Mouse (Mus musculus): ENCODE results near the gene B230219D22Rik. TPM values are rescaled to one million over a fixed set of nuclear protein-coding genes. Genes with fewer than 3 reads are reported as not detected.
A peak's percentile ranks its signal among the peaks of the same experiment; 100 is the strongest.

The B230219D22Rik gene
- polyA plus RNA-seq (2015; fragmentation: Nextera tagmentation; extraction: Ambion mirVana) = 82.3 and 82.9 TPM in 2 replicates

GRCm38 (mm10) chr13:55692535-55693242 lies at the start of gene B230219D22Rik:
TSS of gene B230219D22Rik (plus strand) at chr13:55693124.
- H3K27me3 ChIP-seq (replicated peaks) = no peaks in the 10 kb centered on the region
- no peaks in the 10 kb centered on the region for H3K9me3 ChIP-seq
- 2% methylated on average over 46 of the region's 51 CpGs for WGBS
- peaks cover 29% of the 10 kb centered on the region for H3K4me1 ChIP-seq
- H3K9ac ChIP-seq = peak within 1 kb of the TSS; percentile 98
- peak within 1 kb of the TSS; percentile 97 for H3K4me3 ChIP-seq
- H3K27ac ChIP-seq = peak within 1 kb of the TSS; percentile 98
- peak within 1 kb of the TSS; percentile 73 for H3K4me2 ChIP-seq
- ATAC-seq (replicated peaks) = peak; percentile 97
- no peaks in the 10 kb centered on the region for H3K36me3 ChIP-seq (replicated peaks)

GRCm38 (mm10) chr13:55644525-55644924 lies 48.4 kb upstream of the B230219D22Rik start:
- Histone ChIP-seq H3K4me2 (no peak overlapping the region), H3K4me1 (no peaks in the 10 kb centered on the region), H3K36me3 (replicated peaks) (peaks cover 53% of the 10 kb centered on the region), H3K4me3 (no peak overlapping the region), H3K9ac (no peak overlapping the region), H3K9me3 (no peaks in the 10 kb centered on the region), H3K27me3 (replicated peaks) (no peaks in the 10 kb centered on the region), H3K27ac (no peak overlapping the region)
- ATAC-seq (replicated peaks) = no peak
- WGBS = 89% methylated on average over 2 of the region's 2 CpGs

GRCm38 (mm10) chr13:55650098-55650497 lies 42.8 kb upstream of the B230219D22Rik start:
- Histone ChIP-seq H3K27me3 (replicated peaks) (no peaks in the 10 kb centered on the region), H3K27ac (no peak overlapping the region), H3K4me1 (no peaks in the 10 kb centered on the region), H3K4me2 (no peak overlapping the region), H3K9ac (no peak overlapping the region), H3K9me3 (no peaks in the 10 kb centered on the region), H3K4me3 (no peak overlapping the region), H3K36me3 (replicated peaks) (peaks cover 89% of the 10 kb centered on the region)
- no peak for ATAC-seq (replicated peaks)
- WGBS = 87% methylated on average over 12 of the region's 12 CpGs

GRCm38 (mm10) chr13:55650980-55651379 lies 41.9 kb upstream of the B230219D22Rik start:
- H3K4me3 ChIP-seq = no peak overlapping the region
- H3K9me3 ChIP-seq = no peaks in the 10 kb centered on the region
- ATAC-seq (replicated peaks) = no peak
- no peaks in the 10 kb centered on the region for H3K4me1 ChIP-seq
- 94% methylated on average over 6 of the region's 6 CpGs for WGBS
- H3K27me3 ChIP-seq (replicated peaks) = no peaks in the 10 kb centered on the region
- no peak overlapping the region for H3K9ac ChIP-seq
- no peak overlapping the region for H3K4me2 ChIP-seq
- H3K27ac ChIP-seq = no peak overlapping the region
- peaks cover 90% of the 10 kb centered on the region for H3K36me3 ChIP-seq (replicated peaks)

GRCm38 (mm10) chr13:55668550-55668949 lies 24.4 kb upstream of the B230219D22Rik start:
- no peak overlapping the region for H3K4me3 ChIP-seq
- WGBS = 84% methylated on average over 6 of the region's 6 CpGs
- H3K36me3 ChIP-seq (replicated peaks) = peaks cover 81% of the 10 kb centered on the region
- H3K9ac ChIP-seq = no peak overlapping the region
- no peak overlapping the region for H3K4me2 ChIP-seq
- H3K27ac ChIP-seq = no peak overlapping the region
- H3K27me3 ChIP-seq (replicated peaks) = no peaks in the 10 kb centered on the region
- no peaks in the 10 kb centered on the region for H3K4me1 ChIP-seq
- H3K9me3 ChIP-seq = no peaks in the 10 kb centered on the region
- no peak for ATAC-seq (replicated peaks)

- 91% methylated on average over 6 of the region's 6 CpGs for WGBS
- Histone ChIP-seq H3K9ac (no peak overlapping the region), H3K4me3 (no peak overlapping the region)
Observed at GRCm38 (mm10) chr13:55672711-55673110, 20.2 kb upstream of the B230219D22Rik start.

GRCm38 (mm10) chr13:55677364-55677763 lies 15.6 kb upstream of the B230219D22Rik start:
- no peak overlapping the region for H3K4me3 ChIP-seq
- no peak overlapping the region for H3K27ac ChIP-seq
- H3K9ac ChIP-seq = no peak overlapping the region
- WGBS = 93% methylated on average over 8 of the region's 8 CpGs
- H3K27me3 ChIP-seq (replicated peaks) = no peaks in the 10 kb centered on the region
- peaks cover 70% of the 10 kb centered on the region for H3K36me3 ChIP-seq (replicated peaks)
- no peak overlapping the region for H3K4me2 ChIP-seq
- no peak for ATAC-seq (replicated peaks)
- no peaks in the 10 kb centered on the region for H3K4me1 ChIP-seq
- H3K9me3 ChIP-seq = no peaks in the 10 kb centered on the region

More at GRCm38 (mm10) chr13:55672711-55673110, 20.2 kb upstream of the B230219D22Rik start:
- no peaks in the 10 kb centered on the region for H3K4me1 ChIP-seq
- no peak for ATAC-seq (replicated peaks)
- no peak overlapping the region for H3K27ac ChIP-seq
- H3K9me3 ChIP-seq = no peaks in the 10 kb centered on the region
- H3K27me3 ChIP-seq (replicated peaks) = no peaks in the 10 kb centered on the region
- peaks cover 76% of the 10 kb centered on the region for H3K36me3 ChIP-seq (replicated peaks)
- no peak overlapping the region for H3K4me2 ChIP-seq

GRCm38 (mm10) chr13:55682201-55682600 lies 10.7 kb upstream of the B230219D22Rik start:
- H3K9me3 ChIP-seq = no peaks in the 10 kb centered on the region
- no peaks in the 10 kb centered on the region for H3K4me1 ChIP-seq
- H3K27me3 ChIP-seq (replicated peaks) = no peaks in the 10 kb centered on the region
- no peak overlapping the region for H3K4me2 ChIP-seq
- H3K9ac ChIP-seq = no peak overlapping the region
- WGBS = 93% methylated on average over 9 of the region's 9 CpGs
- H3K36me3 ChIP-seq (replicated peaks) = peaks cover 34% of the 10 kb centered on the region
- no peak for ATAC-seq (replicated peaks)
- H3K27ac ChIP-seq = no peak overlapping the region
- no peak overlapping the region for H3K4me3 ChIP-seq

- H3K4me2 ChIP-seq = no peak overlapping the region
- H3K27ac ChIP-seq = no peak overlapping the region
- no peaks in the 10 kb centered on the region for H3K9me3 ChIP-seq
- no peak overlapping the region for H3K4me3 ChIP-seq
- ATAC-seq (replicated peaks) = no peak
- no peaks in the 10 kb centered on the region for H3K4me1 ChIP-seq
- peaks cover 22% of the 10 kb centered on the region for H3K36me3 ChIP-seq (replicated peaks)
- WGBS = 94% methylated on average over 3 of the region's 3 CpGs
- H3K9ac ChIP-seq = no peak overlapping the region
- no peaks in the 10 kb centered on the region for H3K27me3 ChIP-seq (replicated peaks)
Observed at GRCm38 (mm10) chr13:55683581-55683980, 9.3 kb upstream of the B230219D22Rik start.

GRCm38 (mm10) chr13:55686107-55686633 lies 6.8 kb upstream of the B230219D22Rik start:
- Histone ChIP-seq H3K9me3 (no peaks in the 10 kb centered on the region), H3K27me3 (replicated peaks) (no peaks in the 10 kb centered on the region), H3K27ac (0 out of 2 replicates have a peak overlapping the region, but pooled peaks have one; percentile 38), H3K9ac (peak overlapping the region; percentile 14; the same call in 1 of the 2 replicates), H3K4me1 (no peaks in the 10 kb centered on the region), H3K4me2 (no peak overlapping the region), H3K4me3 (no peak overlapping the region), H3K36me3 (replicated peaks) (0 out of 2 replicates have a peak, but pooled peaks cover 6% of the 10 kb centered on the region)
- ATAC-seq (replicated peaks) = peak; percentile 73; the same call in 1 of the 2 replicates
- WGBS = 67% methylated on average over 9 of the region's 9 CpGs

- no peak for ATAC-seq (replicated peaks)
- no peak overlapping the region for H3K27ac ChIP-seq
Observed at GRCm38 (mm10) chr13:55687927-55688602, 4.9 kb upstream of the B230219D22Rik start.

GRCm38 (mm10) chr13:55693243-55693721 lies 358 bp downstream of the B230219D22Rik start:
- no peaks in the 10 kb centered on the region for H3K9me3 ChIP-seq
- peak overlapping the region; percentile 73 for H3K4me2 ChIP-seq
- ATAC-seq (replicated peaks) = peak; percentile 85
- WGBS = under 1% methylated on average over 41 of the region's 70 CpGs
- H3K27ac ChIP-seq = peak overlapping the region; percentile 98
- no peaks in the 10 kb centered on the region for H3K36me3 ChIP-seq (replicated peaks)
- peaks cover 29% of the 10 kb centered on the region for H3K4me1 ChIP-seq
- peak overlapping the region; percentile 97 for H3K4me3 ChIP-seq
- H3K9ac ChIP-seq = peak overlapping the region; percentile 98
- H3K27me3 ChIP-seq (replicated peaks) = no peaks in the 10 kb centered on the region

More at GRCm38 (mm10) chr13:55687927-55688602, 4.9 kb upstream of the B230219D22Rik start:
- H3K4me3 ChIP-seq = no peak overlapping the region
- H3K4me2 ChIP-seq = no peak overlapping the region
- no peaks in the 10 kb centered on the region for H3K27me3 ChIP-seq (replicated peaks)
- no peak overlapping the region for H3K9ac ChIP-seq
- no peaks in the 10 kb centered on the region for H3K36me3 ChIP-seq (replicated peaks)
- peaks cover 5% of the 10 kb centered on the region for H3K4me1 ChIP-seq
- WGBS = 13% methylated on average over 4 of the region's 4 CpGs
- no peaks in the 10 kb centered on the region for H3K9me3 ChIP-seq

All from midbrain, embryonic 15.5 days (tissue).